Mouse (Mus musculus): Measurements from ENCODE around the gene Tnip2.

The Tnip2 gene

DNA sequence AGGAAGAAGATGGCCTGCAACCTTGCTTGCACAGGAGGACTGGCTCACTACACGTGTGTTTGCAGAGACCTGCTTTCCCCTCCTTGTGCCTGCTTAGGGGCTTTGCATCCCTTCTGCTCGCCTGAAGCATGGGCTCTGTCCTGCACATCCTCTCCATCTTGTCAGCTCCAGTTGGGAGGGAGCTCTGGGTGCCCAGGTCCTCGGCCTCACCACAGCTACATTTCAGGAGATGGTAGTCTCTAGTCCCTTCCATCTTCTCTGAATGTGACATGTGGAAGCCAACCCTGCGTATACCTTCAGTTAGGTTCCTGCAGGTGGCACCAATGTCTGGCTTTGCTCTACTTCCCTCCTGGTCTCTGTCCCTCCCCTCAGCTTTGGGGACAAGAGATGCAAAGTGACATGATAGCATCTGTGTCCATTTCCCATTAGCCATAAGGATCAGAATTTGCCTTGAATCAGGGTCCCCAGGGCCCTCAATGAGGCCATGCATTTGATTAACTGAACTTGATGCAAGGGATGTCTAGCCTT, 10.2 kb upstream of the Tnip2 start:
- in situ Hi-C loops (cut with MseI, MboI) = no loop called here

- in situ Hi-C loops (cut with MseI, MboI) = no loop called here
These were observed 7.5 kb upstream of the Tnip2 start for GRCm38 (mm10) chr5:34521337-34521736.

DNA sequence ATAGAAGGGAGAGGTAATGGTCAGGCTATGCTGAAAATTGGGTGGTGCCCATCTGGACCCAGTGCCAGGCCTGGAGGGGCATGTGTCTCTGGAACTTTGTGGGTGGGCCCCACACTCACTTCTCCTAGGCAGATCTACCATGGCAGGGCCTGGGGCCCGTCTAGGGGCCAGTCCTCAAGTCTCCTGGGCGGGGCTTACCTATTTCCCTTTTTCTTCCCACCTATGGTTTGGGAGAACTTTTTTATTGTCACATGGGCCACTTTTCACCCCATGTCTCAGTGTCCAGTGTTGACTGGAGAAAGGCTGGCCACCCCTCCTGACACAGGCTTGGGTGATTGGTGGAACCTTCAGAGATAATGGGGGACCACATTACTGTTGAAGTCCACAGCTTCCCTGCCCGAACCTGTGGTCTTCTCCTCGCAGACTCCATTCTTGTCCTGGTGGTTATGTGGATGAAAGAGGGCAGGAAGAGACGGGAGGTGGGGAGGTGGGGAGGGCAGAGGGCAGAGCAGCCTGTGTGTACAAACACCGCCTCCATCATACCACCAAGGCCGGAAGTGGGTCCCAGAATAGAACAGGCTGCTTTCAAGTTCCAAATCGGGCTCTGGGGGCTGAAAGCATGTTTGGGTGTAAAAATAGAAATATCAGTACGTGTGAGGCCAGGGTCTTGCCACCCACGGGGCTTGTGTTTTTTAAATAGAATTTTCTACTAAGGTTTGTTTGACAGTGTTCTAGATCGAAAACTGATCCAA, 6.8 kb upstream of the Tnip2 start:
- in situ Hi-C loops (cut with MseI, MboI) = no loop called here

GRCm38 (mm10) chr5:34519389-34519910, 5.7 kb upstream of the Tnip2 start:
- in situ Hi-C loops (cut with MseI, MboI) = no loop called here

DNA sequence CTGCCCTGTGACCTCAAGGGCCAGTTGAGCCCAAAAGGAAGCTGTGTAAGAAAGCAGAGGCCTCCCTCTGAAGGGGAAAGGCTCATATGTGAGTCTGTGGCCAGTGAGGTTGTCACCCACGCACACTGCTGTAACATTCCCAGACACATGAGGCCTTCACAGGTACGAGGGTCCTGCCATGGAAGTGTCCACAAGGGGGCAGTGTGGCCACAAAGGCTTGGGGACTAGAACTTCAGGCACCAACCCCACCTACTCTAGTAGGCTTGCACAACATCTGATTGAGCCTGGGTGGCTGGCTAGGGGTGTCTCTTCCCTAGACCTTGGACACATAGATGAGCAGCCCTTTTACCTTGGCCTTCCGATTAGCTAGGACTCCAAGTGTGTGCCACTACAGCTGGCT, 4.1 kb upstream of the Tnip2 start:
- in situ Hi-C loops (cut with MseI, MboI) = no loop called here

DNA sequence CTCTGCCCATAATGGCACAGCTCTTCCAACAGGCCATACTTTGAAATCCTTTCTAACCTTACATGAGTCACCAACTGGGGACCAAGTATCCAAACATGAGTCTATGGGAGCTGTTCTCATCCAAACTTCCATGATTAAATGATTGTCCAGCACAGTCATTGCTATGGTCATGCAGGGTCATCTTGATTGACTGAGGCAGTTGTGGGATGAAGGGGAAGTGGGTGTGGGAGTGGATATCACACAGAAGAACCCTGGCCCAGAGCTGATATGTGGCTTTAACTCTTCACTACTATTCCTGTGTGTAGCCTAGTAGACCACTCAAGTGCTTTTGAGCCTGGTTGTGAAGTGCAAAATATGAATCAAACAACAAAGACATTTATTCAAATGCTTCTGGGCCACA, 1.3 kb upstream of the Tnip2 start:
- in situ Hi-C loops (cut with MseI, MboI) = no loop called here

- in situ Hi-C loops (cut with MseI, MboI) = no loop called here
These were observed 401 bp upstream of the Tnip2 start for GRCm38 (mm10) chr5:34514218-34514566.

- in situ Hi-C loops (cut with MseI, MboI) = no loop called here
These were observed 1.3 kb downstream of the Tnip2 start for GRCm38 (mm10) chr5:34512486-34512885.

DNA sequence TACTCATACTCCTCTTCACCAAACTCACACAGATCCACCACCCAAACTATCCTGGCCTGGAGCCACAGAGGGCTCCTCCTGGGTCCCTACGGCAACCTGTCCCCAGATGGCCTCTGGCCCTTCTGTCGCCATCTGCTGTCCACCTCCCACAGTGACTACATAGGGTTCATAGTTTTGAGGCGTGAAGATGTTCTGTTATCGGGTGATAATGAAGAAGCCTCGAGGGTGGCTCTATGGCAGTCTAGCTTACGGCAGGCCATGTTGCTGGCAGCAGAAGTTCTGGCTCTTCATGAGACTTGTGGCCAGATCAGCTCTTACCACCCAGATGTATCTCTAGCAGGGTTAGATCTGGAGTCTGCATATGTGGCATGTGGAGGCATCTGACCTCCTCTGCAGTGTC, 11.0 kb downstream of the Tnip2 start:
- in situ Hi-C loops (cut with MseI, MboI) = no loop called here

DNA sequence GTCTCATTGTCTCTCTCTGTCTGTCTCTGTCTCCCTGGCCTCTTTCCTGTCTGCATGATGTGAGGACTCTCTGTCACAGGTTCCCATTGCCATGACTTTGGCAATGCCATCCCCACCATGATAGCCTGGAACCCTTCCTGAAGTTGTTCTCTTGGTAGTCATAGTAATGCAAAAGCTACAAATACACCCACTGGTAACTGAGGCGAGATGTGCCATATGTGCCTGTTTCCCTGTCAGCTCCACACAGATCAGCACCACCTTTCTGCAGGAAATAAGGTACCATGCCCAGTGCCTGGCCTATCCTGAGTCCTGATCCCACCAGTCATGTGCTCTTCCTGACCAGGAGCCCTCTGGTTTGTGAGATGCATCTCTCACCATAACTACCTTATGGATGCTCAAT, 11.4 kb downstream of the Tnip2 start:
- in situ Hi-C loops (cut with MseI, MboI) = no loop called here

- in situ Hi-C loops (cut with MseI, MboI) = no loop called here
These were observed 12.2 kb downstream of the Tnip2 start for GRCm38 (mm10) chr5:34501588-34501987.

GRCm38 (mm10) chr5:34500886-34501285, 12.9 kb downstream of the Tnip2 start:
- in situ Hi-C loops (cut with MseI, MboI) = no loop called here

GRCm38 (mm10) chr5:34496745-34497144, 17.0 kb downstream of the Tnip2 start:
- in situ Hi-C loops (cut with MseI, MboI) = no loop called here

DNA sequence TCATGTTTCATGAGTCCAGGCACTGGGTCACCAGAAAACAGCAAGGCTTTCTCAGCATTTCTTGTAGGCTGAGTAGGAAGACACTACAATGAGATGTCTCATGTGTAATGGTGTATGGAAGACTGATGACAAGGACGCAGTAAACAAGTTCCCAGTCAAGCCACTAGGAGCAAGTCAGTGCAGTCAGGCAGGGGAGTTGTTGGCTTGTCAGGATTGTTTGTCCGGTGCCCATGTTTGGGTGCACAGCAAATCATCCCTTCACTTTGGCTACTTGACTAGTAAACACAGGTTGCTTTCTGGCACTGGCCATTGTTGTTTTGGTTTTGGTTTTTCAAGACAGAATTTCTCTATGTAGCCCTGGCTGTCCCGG, 24.4 kb downstream of the Tnip2 start:
- in situ Hi-C loops (cut with MseI, MboI) = no loop called here

DNA sequence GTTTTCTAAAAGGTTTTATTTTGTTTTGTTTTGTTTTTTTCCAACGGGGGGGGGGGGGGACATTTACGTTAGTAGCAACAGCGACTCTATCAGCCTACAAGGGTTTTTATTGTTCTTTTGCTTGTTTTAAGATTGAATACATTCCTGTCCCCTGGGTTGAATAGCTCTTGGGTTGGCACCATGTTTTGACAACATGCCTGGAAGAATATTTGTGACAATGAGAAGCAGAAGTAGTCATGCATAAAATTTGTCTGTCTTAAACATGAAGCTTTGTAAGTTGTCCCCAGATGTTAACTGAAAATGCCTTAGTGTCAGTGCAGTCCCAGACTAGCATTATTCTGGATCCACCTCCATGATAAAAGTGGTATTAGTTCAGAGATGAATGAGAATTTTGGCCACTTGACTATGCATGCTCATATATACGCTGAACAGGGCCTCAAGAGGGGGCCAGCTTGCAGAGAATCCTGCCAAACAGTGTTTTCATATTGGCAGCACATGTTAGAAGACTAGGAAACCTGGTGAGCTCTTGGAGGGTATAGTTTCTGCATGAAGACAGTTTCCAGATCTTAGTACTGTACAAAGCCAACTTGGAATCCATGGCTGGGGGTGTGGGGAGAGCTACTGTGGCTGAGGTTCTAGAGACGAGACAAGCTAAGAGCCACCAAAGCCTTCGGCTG, 24.9 kb downstream of the Tnip2 start:
- in situ Hi-C loops (cut with MseI, MboI) = no loop called here

- in situ Hi-C loops (cut with MseI, MboI) = no loop called here
These were observed 26.3 kb downstream of the Tnip2 start for GRCm38 (mm10) chr5:34487320-34488090.

DNA sequence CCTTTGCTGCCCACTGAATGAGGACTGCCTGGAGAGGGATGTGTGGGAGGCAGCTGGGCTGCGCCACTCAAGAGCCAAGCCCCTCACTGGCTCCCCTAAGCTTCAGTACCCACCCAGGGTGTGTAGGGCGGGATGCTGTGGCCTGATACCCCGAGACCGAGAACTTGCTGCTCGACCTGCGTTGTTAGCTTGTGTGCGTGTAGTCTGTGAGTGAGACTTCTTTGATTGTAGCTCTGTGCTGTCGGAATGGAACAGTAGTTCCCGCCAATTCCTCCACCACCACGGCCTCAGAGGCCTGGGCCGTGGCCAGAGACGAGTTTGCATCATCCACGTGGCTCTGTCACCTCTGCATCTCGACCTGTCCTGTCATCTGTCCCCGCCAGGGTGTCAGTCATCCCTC, 28.1 kb downstream of the Tnip2 start:
- in situ Hi-C loops (cut with MseI, MboI) = no loop called here

- in situ Hi-C loops (cut with MseI, MboI) = no loop called here
These were observed 32.9 kb downstream of the Tnip2 start for GRCm38 (mm10) chr5:34480926-34481325.

GRCm38 (mm10) chr5:34468039-34468775, 45.6 kb downstream of the Tnip2 start:
- in situ Hi-C loops (cut with MseI, MboI) = no loop called here

DNA sequence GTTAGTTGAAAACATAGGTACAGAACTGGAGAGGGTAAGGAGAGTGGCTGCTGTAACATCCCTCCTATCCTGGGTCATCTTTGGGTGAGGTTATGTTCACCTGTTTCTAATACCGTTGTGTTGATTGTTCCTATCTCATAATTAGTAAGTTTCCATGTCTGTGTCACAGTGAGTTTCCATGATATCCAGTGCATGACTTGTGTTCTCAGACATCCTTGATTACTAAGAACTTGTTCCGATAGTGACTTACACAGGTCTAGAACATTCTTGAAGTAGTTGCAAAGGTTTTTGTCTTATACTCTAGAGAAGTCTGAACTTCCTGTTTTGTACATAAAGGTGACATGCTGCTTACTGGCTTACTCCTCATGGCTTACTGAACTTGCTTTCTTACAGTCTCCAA, 47.1 kb downstream of the Tnip2 start:
- in situ Hi-C loops (cut with MseI, MboI) = no loop called here

- in situ Hi-C loops (cut with MseI, MboI) = no loop called here
These were observed 47.7 kb downstream of the Tnip2 start for GRCm38 (mm10) chr5:34466079-34466478.

- in situ Hi-C loops (cut with MseI, MboI) = no loop called here
These were observed 52.0 kb downstream of the Tnip2 start for GRCm38 (mm10) chr5:34461841-34462240.

Data from mouse trophoblast stem cell (cell line).